Mouse (Mus musculus) erythroblast, embryonic 14.5 days (primary cell): ENCODE data around the gene Ntm.

ENCODE experiments used
- GATA1 ChIP-seq: IDR thresholded peaks from 2 replicates; pipeline ENCODE4 v1.6.1; 2012; ENCODE audit warnings: low read length, inconsistent platforms, mixed read lengths
- TAL1 ChIP-seq: IDR thresholded peaks from 3 replicates; pipeline ENCODE4 v1.6.1; 2012; ENCODE audit warnings: low read length, inconsistent platforms, mixed read lengths

DNA sequence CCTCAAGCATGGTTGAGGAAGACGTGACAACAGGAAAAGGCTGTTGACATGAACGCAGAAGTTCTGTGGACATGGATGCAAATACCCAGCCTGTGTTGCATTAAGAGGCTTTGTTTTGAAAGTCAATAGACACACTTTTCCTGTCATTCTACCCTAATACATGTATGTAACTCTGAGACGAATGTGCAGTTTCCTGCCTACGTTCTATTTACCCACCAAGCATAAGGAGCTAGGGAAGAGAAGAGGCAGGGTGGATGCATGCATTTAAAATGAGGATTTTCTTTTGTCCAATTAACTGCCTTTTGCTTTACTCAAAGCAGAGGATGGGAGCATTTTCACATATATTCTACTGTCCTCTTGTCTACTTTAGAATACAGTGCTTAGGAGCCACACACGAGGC is 858.5 kb downstream of the Ntm start:
- TF ChIP-seq GATA1: no peak
- no peak for TF ChIP-seq TAL1
